1 mouse cellular context compared by ENCODE assay signal in genomic region chr11:5819223-5819622, GRCm38 (mm10).
TF ChIP-seq lines count a peak whose summit lies in the region.

No protein-coding gene starts in this region.

TF ChIP-seq in MEL, 35 proteins besides CTCF, POLR2A, EP300 and RAD21 (continued from another document):
- no peak for TF ChIP-seq ZC3H11A (IDR thresholded peaks at IDR 0.05; ENCODE audit: low read depth, low read length)
- no peak for TF ChIP-seq POLR2AphosphoS5 (IDR thresholded peaks at IDR 0.05; ENCODE audit: borderline replicate concordance, low read depth, low read length)
- 0 out of 2 replicates have a peak, but pooled peaks have one; percentile 54 for TF ChIP-seq HCFC1 (IDR thresholded peaks at IDR 0.05; ENCODE audit: low read depth, low read length)
- TF ChIP-seq NRF1 (IDR thresholded peaks at IDR 0.05; ENCODE audit: insufficient read depth, low read depth, low read length, poor library complexity, severe bottlenecking), result no peak
- no peak for TF ChIP-seq ETS1 (IDR thresholded peaks at IDR 0.05; ENCODE audit: low read depth, low read length)
- no peak for TF ChIP-seq GATA1 (IDR thresholded peaks at IDR 0.05; ENCODE audit: low read depth, low read length)
- TF ChIP-seq ZNF384 (IDR thresholded peaks at IDR 0.05; ENCODE audit: low read depth, low read length), result no peak
- TF ChIP-seq ELF1 (IDR thresholded peaks at IDR 0.05; ENCODE audit: low read depth, low read length), result peak; percentile 71
- TF ChIP-seq RCOR1 (IDR thresholded peaks at IDR 0.05; ENCODE audit: low read depth, low read length), result no peak
- TF ChIP-seq KAT2A (conservative IDR thresholded peaks at IDR 0.05; ENCODE audit: low read depth, low read length), result no peak
- no peak for TF ChIP-seq TCF12 (IDR thresholded peaks at IDR 0.05; ENCODE audit: low read depth, low read length)
- 0 out of 2 replicates have a peak, but pooled peaks have one; percentile 41 for TF ChIP-seq ZMIZ1 (IDR thresholded peaks at IDR 0.05; ENCODE audit: low read depth, low read length)
- peak; percentile 35; the same call in 1 of the 2 replicates for TF ChIP-seq POLR2AphosphoS2 (IDR thresholded peaks at IDR 0.05; ENCODE audit: low read length)
- TF ChIP-seq NELFE (IDR thresholded peaks at IDR 0.05; ENCODE audit: low read depth, low read length), result peak; percentile 75
- TF ChIP-seq MAFK (IDR thresholded peaks at IDR 0.05; ENCODE audit: borderline replicate concordance, low read depth, low read length), result no peak
- TF ChIP-seq MEF2A (IDR thresholded peaks at IDR 0.05; ENCODE audit: extremely low read depth, insufficient replicate concordance, low read depth, low read length, poor library complexity, severe bottlenecking), result no peak
TF ChIP-seq in MEL: peak in this region for 10.
